Mouse (Mus musculus) intestine, postnatal 0 days (tissue): ENCODE data around the gene Cfap157. TPM values are rescaled to one million over a fixed set of nuclear protein-coding genes. Genes with fewer than 3 reads are reported as not detected.
A peak's percentile ranks its signal among the peaks of the same experiment; 100 is the strongest.

Experiments used
- ATAC-seq: fragments of 200-750 bp; cut with Nextera tagmentation; 2 replicates; pipeline ENCODE4 v1.8.0; 2017; ENCODE audit warnings: mild to moderate bottlenecking, moderate TSS enrichment, moderate library complexity
- H3K27ac ChIP-seq: fragments of 300-500 bp; sonication (generic); 2 replicates; pipeline ENCODE4 v1.5.1; 2014; ENCODE audit warnings: mild to moderate bottlenecking, low read depth, low read length, moderate library complexity
- H3K27me3 ChIP-seq: fragments of 300-500 bp; sonication (generic); replicated peaks from 2 replicates; pipeline ENCODE4 v1.6.1; 2014; ENCODE audit warnings: low read length, mixed read lengths; ENCODE audit not compliant: control insufficient read depth, insufficient read depth
- H3K36me3 ChIP-seq: fragments of 300-500 bp; sonication (generic); 2 replicates; pipeline ENCODE4 v1.6.1; 2014; ENCODE audit warnings: mild to moderate bottlenecking, moderate library complexity; ENCODE audit not compliant: control insufficient read depth, insufficient read depth
- H3K4me1 ChIP-seq: fragments of 300-500 bp; sonication (generic); replicated peaks from 2 replicates; pipeline ENCODE4 v1.6.1; 2014; ENCODE audit warnings: antibody characterized with exemption, low read length, mixed read lengths; ENCODE audit not compliant: control insufficient read depth, insufficient read depth
- H3K4me2 ChIP-seq: fragments of 300-500 bp; sonication (generic); replicated peaks from 2 replicates; pipeline ENCODE4 v1.6.1; 2014; ENCODE audit warnings: low read depth, mild to moderate bottlenecking, moderate library complexity
- H3K4me3 ChIP-seq: fragments of 300-500 bp; sonication (generic); 2 replicates; pipeline ENCODE4 v1.5.1; 2014; ENCODE audit warnings: low read depth, low read length
- H3K9ac ChIP-seq: fragments of 300-500 bp; sonication (generic); 2 replicates; pipeline ENCODE4 v1.6.1; 2014; ENCODE audit warnings: mild to moderate bottlenecking, low read depth, low read length
- H3K9me3 ChIP-seq: fragments of 300-500 bp; sonication (generic); 2 replicates; pipeline ENCODE4 v1.6.1; 2016; ENCODE audit warnings: mixed run types; ENCODE audit not compliant: control insufficient read depth
- CTCF ChIP-seq: sonication (generic); IDR thresholded peaks from 2 replicates; pipeline ENCODE4 v1.5.1; 2016; ENCODE audit warnings: low read depth, mild to moderate bottlenecking, control low read depth, antibody characterized with exemption, moderate library complexity
- WGBS: fragments of 180-500 bp; shearing (Covaris S2); extraction: QIAGEN DNeasy Blood & Tissue Kit; methylation state at CpG from one replicate; pipeline ENCODE4 v1.1.7; 2014; 5-methylcytosine and 5-hydroxymethylcytosine counted together
- polyA plus RNA-seq: library from polyadenylated mRNA; unstranded; fragments of >200 nt; fragmentation: Nextera tagmentation; extraction: Ambion mirVana; gene quantifications from 2 replicates; pipeline ENCODE4 v1.2.1, GENCODE M21; 2015

Gene Cfap157
- polyA plus RNA-seq, 1 experiment from 2014 or later, result 0.76 TPM

DNA sequence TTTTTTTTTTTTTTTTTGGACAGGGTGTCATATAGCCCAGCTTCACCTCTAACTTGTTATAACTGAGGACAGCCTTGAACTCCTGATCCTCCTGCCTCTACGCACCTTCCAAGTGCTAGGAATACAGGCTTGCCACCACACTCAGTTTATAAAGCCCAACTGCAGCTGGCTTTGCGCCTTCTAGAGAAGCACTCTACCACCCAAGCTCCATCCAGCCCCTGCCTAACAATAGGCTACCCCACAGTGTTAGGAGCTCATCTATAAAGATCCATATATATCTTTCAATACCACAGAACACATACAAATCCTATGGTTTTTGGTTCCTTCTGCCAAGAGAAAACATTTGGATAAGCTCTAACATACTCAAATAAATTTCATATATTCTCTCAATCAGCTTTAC is 32.3 kb upstream of the Cfap157 start:
- Histone ChIP-seq H3K4me3 (no peak overlapping the region), H3K27me3 (no peaks in the 10 kb centered on the region), H3K4me1 (no peaks in the 10 kb centered on the region), H3K27ac (no peak overlapping the region), H3K9me3 (no peaks in the 10 kb centered on the region), H3K36me3 (peaks cover 3% of the 10 kb centered on the region; the same call in 1 of the 2 replicates), H3K9ac (no peak overlapping the region), H3K4me2 (no peak overlapping the region)
- no peak for TF ChIP-seq CTCF
- ATAC-seq, result no peak
- 95% methylated on average over 2 of the region's 2 CpGs for WGBS

DNA sequence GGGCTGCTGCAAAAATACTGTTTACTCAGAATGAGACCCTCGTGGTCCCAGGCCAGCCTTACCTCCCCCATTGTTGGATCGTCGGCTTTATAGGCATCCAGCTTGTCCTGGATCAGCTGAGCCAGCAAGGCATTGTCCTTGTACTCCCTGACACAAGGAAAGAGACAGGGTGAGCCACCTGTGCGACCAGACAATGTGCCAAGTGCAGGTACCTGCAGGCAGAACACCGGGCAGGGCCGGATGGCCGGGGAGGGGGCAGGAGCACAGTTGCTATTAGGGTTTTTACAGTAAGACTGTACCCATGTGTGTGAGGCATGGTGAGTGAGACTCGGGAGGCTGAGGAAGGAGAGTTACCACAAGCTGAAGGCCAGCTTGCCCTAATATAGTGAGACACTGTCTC is 27.7 kb upstream of the Cfap157 start:
- H3K4me2 ChIP-seq, result no peak overlapping the region
- no peak for ATAC-seq

DNA sequence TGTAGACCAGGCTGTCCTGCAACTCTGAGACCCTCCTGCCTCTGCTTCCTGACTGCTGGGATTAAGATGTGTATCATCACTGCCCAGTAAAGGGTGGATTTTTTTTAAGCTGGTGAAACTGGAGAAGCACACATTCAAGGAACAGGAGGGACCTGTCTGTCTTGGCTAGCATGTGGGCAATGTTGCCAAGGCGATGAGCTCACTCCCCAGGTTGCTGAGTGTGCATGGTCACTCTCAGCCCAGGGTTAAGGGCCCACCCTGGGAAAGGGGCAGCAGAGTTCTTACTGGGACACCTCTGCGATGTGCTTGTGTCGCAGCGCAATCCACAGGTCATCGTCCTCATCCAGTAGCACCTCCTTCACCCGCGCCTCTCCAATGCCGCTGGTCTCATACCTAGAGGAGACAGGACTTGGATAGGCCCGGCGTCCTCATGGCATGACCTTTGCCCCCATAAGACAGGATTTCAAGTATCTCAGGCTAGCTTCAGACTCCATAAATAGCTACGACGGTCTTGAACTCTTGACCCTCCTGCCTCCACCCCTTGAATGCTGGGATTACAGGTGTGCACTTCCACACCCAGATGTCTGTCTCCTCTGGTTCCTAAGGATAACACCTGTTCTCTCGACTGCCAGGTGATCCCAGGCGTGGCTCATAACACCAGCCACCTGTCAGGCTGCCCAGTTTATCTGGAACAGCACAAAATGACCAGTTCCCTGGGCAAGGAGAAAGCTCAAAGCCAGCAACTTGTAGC is 24.8 kb upstream of the Cfap157 start:
- whole genome bisulfite sequencing, result 58% methylated on average over 14 of the region's 14 CpGs
- Histone ChIP-seq H3K9ac (no peak overlapping the region), H3K4me1 (no peaks in the 10 kb centered on the region), H3K27ac (0 out of 2 replicates have a peak overlapping the region, but pooled peaks have one; percentile 15), H3K27me3 (no peaks in the 10 kb centered on the region), H3K4me2 (no peak overlapping the region), H3K36me3 (peaks cover 19% of the 10 kb centered on the region; the same call in 1 of the 2 replicates), H3K9me3 (no peaks in the 10 kb centered on the region), H3K4me3 (no peak overlapping the region)
- TF ChIP-seq CTCF, result no peak
- ATAC-seq, result peak; percentile 85

More for the DNA sequence above, 27.7 kb upstream of the Cfap157 start:
- 75% methylated on average over 8 of the region's 8 CpGs for WGBS
- Histone ChIP-seq H3K9ac (no peak overlapping the region), H3K27me3 (no peaks in the 10 kb centered on the region), H3K36me3 (peaks cover 15% of the 10 kb centered on the region; the same call in 1 of the 2 replicates), H3K4me1 (no peaks in the 10 kb centered on the region), H3K27ac (no peak overlapping the region), H3K4me3 (no peak overlapping the region), H3K9me3 (no peaks in the 10 kb centered on the region)
- TF ChIP-seq CTCF, result no peak

DNA sequence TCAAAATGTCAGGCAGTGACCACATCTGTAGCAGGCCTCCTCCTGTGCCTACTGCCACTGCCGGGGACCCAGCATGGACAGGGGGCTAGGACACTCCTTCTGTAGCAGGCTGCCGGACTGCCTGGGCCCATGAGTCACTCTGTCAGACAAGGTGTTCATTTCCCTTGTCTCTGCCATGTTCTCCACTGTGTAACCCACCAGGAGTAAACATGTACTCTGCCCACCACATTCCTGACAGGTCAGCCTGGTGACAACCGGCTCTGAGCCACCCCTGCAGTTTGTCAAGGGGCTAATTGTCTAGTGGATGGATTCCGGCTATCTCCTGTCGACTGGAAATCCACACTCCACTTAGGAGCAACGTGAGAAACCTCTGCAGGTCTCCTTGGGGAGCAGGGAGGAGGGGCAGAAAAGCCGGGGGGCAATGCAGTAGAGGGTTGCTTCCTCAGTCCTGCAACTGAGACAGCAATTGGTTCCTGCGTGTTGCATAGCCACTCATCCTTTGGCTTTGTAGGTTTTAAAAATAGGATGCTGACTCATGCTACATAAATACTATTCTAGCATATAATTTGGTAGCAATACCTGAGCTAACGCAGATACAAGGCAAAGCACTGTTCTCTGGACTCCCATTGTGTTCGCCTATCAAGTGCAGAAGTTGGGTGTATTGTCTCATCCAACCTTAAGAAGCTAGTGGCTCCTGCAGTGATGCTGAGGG is 14.2 kb upstream of the Cfap157 start:
- WGBS, result 56% methylated on average over 10 of the region's 10 CpGs
- no peak for ATAC-seq
- no peak overlapping the region for H3K9ac ChIP-seq
- H3K4me2 ChIP-seq, result no peak overlapping the region
- no peak overlapping the region for H3K4me3 ChIP-seq
- H3K27ac ChIP-seq, result no peak overlapping the region
- peaks cover 35% of the 10 kb centered on the region; the same call in 1 of the 2 replicates for H3K36me3 ChIP-seq
- H3K9me3 ChIP-seq, result no peaks in the 10 kb centered on the region
- TF ChIP-seq CTCF, result no peak
- H3K4me1 ChIP-seq, result no peaks in the 10 kb centered on the region
- H3K27me3 ChIP-seq, result no peaks in the 10 kb centered on the region

DNA sequence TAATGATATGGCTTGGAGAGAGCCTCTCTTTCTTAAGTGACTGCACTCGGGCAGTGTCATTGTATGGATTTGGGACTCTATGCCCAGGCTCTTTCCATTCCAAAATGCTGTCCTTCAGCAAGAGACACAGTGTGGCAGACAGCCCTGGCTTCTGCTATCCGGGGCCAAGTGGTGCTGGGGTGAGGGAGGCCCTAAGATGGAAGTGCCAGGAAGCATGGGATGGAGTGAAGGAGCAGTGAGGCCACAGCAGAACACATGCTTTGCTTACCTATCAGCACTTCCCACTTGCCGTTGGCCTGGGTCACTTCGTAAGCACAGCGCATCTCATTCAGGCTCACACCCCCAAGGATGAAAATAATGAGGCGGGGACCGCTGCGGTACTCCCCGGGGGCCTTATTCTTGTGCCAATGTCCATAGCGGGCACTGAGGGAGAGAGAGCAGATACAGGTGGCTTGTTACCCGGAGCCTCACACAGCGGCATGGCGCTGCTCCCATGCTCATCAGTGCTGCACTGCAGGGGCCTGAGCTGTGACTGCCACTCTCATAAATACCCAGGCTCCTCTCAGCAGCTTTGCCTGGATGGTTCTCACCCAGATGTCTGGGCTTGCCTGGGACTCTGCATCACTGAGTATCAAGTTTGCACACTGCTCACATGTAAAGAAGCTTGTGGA is 11.7 kb upstream of the Cfap157 start:
- no peaks in the 10 kb centered on the region for H3K4me1 ChIP-seq
- 89% methylated on average over 13 of the region's 13 CpGs for WGBS
- no peaks in the 10 kb centered on the region for H3K27me3 ChIP-seq
- no peak overlapping the region for H3K9ac ChIP-seq
- no peak overlapping the region for H3K4me2 ChIP-seq
- no peak for TF ChIP-seq CTCF
- H3K4me3 ChIP-seq, result no peak overlapping the region
- H3K36me3 ChIP-seq, result peaks cover 26% of the 10 kb centered on the region; the same call in 1 of the 2 replicates
- ATAC-seq, result no peak
- no peaks in the 10 kb centered on the region for H3K9me3 ChIP-seq
- H3K27ac ChIP-seq, result no peak overlapping the region

DNA sequence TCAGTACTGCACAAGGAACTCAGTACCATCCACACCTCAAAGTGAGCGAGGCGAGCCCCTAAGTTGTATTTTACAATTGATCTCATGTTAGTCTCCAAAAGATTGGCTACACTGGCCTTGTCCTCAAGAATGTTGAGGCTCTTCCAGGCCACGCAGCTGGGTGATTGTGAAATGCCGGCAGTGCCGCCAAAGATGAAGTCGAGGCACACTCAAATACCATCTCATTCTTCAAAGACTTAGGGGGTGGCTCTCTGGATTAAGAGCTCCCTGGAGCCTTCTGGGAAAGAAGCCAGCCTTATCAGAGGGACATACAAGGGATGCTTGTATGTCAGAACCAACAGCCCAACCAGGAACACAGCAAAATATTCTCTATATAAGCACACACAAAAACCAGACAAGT is 7.1 kb upstream of the Cfap157 start:
- 78% methylated on average over 6 of the region's 6 CpGs for WGBS
- Histone ChIP-seq H3K9me3 (no peaks in the 10 kb centered on the region), H3K36me3 (peaks cover 24% of the 10 kb centered on the region; the same call in 1 of the 2 replicates), H3K4me3 (no peak overlapping the region), H3K27ac (no peak overlapping the region), H3K4me2 (no peak overlapping the region), H3K27me3 (no peaks in the 10 kb centered on the region), H3K9ac (no peak overlapping the region), H3K4me1 (no peaks in the 10 kb centered on the region)
- ATAC-seq, result no peak
- TF ChIP-seq CTCF, result no peak
